Mouse (Mus musculus) retina, postnatal 1 day (tissue): Measurements from ENCODE around the gene Extl1.
"Not testable (repeated sequence)": the region's sequence is repeated elsewhere in the genome, so short reads cannot be mapped to it uniquely, and the experiment has no call there.

Source experiments
- DNase-seq: peaks from one replicate; pipeline ENCODE4 v3.0.0-alpha.2; 2012

The Extl1 gene

DNA sequence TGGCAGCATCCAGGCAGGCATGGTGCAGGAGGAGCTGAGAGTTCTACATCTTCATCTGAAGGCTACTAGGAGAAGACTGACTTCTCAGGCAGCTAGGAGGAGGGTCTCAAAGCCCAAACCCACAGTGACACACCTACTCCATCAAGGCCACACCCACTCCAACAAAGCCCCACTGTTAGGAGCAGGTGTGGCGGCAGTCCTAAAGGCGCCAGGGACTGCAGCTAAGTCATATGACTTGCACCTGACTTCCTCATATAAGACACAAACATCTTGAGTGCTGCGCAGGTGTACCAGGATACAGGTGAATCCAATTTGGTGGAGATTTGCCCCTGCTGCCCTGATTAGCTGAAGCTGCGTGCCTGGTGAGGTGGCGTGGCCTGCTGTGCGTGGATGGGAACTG, at the start of gene Extl1:
TSS of gene Extl1 (minus strand) at position 101 of the 400 bp plus-strand sequence.
- not testable (repeated sequence) for DNase-seq

DNA sequence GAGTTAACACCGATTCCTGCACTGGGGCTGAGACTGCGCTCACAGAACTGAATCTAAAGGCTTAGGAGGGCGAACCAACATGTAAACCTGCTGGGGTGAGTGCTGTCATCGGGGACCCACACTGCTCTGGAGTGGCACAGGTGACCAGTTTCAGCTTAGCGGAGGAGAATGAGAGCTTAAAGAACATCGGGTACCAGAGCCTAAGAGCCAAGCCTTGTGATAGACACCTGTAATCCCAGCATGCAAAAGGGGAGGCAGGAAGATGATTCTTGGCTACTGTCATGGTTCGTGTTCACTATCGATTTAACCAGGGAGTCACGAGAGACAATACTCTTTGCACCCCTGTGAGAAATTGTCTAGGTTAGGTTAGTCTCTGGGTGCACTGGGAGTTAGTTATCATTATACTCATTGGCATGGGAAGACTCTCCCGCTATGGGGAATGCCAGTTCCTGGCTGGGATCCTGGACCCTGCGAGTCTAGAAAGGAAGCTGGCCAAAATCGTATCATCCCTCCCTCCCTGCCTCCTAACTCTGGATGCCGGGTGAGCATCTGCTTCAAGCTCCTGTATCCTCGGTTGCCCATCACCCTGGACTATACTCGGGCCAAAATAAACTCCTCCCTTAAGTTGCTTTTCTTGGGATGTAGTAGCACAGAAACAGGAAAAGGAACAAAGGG, 49.2 kb upstream of the Extl1 start:
- DNase-seq: no peak

DNA sequence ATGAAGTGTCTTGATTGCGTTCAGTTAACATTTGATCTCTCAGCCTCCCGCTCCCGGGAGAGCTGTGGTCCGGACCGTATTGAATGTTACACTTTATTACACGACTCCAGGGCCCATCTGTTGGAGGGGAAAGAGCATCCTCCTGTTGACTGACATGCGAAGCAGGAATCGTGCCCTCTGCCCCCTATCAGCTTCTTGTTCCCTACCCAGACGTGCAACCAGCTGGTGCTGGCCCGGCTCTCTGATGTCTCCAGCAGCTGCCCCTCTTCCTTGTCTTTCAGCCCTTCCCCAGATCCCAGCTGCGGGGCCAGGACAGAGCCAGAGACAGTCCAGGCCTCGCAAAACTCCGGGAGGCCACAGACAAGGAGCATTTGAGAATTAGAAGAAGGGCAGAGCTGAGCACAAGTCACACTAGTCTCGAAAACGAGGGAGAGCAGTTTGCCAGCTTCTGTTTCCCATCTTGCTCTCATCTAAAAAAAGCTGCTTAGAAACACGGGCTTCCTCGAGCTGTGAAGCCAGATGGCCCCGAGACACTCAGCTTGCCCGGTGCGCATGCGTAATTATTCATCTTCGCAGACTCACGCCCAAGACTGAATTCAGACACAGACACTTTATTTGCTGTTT, 46.8 kb upstream of the Extl1 start:
- DNase-seq: peak; percentile 72

- no peak for DNase-seq
These were observed 41.4 kb upstream of the Extl1 start for GRCm38 (mm10) chr4:134425088-134425487.

DNA sequence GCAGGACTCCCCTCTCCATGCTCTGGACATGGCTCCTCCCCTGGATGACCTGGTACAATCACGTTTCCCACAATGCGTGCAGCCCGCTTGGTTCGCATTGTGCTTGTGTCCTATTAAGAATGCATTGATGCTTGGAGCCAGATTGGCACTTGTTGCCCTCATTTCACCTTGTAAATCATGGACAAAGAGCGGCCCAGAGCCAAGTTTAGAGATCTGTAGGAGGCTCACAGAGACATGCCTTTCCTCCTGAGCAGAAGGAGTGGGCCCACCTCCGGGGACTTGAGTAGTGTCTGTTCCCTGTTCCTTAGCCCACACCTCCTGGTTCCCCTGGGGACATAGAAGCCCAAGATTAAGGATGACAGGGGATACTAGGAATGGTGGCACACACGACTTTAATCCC, 40.3 kb upstream of the Extl1 start:
- DNase-seq: no peak

DNA sequence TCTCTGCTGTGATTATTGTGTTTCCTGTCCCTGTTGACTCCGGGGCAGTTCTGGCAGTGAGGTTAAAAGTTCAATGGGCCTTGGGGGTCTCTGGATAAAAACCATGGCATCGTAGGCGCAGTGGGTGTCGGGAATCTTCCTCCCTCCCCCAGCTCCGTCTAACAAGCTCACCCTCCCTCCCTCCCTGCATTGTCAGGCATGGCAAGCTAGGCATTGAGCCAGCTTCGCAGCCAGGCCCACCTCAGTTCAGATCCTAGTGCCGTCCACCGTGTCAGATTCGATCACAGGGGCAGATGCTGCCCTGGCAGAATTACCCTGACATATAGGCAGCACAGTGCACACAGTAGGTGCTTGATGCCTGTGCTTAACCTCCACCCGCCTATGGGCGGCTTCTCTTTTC, 38.3 kb upstream of the Extl1 start:
- no peak for DNase-seq

DNA sequence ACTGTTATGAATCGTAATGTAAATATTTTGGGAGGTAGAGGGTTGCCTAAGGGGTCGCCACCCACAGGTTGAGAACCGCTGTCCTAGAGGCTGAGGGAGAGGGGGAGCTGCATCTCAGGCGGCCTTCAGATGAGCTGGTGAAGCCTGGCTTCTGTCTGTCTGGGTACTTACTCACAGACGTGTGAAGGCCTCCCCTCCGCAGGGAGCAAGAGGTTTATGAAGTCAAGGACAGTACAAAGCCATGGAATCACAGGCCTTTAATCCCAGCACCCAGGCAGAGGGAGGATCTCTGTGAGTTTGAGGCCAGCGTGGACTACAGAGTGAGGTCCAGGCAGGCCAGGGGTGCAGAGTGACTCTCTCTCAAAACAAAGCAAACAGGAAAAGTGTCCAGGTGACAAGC, 33.5 kb upstream of the Extl1 start:
- DNase-seq: no peak

- peak; percentile 59 for DNase-seq
These were observed 33.0 kb upstream of the Extl1 start for GRCm38 (mm10) chr4:134416602-134417001.

DNA sequence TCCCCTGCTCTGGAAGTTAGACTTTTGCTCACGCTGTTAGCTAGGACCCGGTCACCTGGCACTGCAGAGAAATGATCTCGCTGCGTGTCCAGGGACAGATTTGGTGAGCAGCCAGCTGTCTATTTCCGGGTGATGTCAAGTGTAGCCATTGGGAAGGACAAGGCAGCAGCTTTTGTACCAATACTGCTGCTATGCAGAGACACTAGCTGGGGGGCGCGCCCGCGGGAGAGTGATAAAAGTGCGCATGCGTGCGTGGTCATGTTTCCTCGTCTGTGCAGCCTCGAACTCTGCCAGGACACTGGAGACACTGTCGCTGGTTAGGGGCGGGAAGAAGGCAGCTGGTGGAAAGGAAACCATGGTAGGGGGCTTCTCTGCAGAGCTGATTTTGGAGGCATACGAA, 32.5 kb upstream of the Extl1 start:
- no peak for DNase-seq

DNA sequence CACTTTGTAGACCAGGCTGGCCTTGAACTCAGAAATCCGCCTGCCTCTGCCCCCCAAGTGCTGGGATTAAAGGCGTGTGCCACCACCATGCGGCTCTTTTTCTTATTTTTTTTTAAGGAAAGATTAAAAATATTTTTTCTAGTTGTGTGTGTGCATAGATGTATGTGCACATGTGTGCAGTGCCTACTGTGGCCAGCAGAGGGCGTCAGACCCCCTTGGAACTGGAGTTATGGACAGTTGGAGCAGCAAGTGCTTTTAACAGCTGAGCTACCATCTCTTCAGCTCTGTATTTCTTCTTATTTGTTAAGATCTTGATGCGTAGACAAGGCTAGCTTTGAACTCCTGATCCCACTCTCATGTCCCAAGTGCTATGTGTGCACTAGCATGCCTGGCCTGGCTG, 25.6 kb upstream of the Extl1 start:
- DNase-seq: no peak

GRCm38 (mm10) chr4:134403721-134404120, 20.1 kb upstream of the Extl1 start:
- no peak for DNase-seq

DNA sequence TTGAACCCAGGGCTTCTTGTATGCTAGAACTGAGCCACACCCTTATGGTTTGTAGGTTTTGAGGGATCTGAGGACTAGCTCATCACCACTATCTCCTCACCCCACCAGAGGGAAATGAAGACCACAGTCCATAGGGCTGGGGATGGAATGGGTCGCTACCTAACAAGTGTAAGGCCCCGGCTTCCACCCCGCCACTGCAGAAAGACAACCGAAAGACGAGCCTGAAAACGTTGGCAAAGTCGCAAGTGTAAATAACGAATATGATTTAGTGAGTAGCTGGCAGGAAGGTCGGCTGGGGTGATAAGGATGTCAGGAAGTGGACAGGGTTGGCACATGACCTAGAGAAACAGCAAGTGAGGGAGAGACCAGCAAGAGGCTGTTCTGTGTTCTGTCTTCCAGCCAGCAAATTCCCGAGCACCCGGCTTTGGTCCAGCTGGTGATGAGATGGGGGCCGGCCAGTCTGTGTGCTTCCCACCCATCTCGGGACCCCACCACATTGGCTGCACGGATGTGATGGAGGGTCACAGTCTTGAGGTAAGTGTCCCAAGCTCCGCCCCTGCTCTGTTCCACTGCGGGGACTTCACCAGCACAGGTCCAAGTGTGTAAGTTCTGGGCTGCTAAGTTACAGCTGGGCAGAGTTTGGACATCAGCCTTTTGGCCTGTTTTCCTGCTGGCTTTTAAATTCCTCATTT, 19.1 kb upstream of the Extl1 start:
- DNase-seq: no peak

GRCm38 (mm10) chr4:134401856-134402570, 18.4 kb upstream of the Extl1 start:
- no peak for DNase-seq

GRCm38 (mm10) chr4:134401181-134401661, 17.6 kb upstream of the Extl1 start:
- DNase-seq: peak; percentile 85

DNA sequence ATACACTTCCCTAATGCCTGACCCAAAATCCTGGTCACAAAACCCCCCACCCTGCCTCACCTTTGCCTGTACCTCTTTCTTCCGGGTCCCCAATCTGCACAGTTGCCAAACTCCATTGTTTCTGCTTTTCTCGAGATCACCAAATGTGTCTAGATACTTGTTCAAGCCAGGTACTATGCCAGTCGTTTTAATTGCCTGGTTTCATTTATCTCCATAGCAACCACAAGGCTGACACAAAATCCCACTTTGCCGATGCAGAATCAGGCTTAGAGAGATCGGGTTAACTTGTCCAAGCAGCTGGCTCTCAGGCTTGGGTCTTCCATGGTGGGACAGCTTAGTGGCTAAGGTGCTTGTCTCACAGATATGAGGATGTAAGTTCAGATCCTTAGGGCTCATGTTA, 16.6 kb upstream of the Extl1 start:
- DNase-seq: peak; percentile 59

DNA sequence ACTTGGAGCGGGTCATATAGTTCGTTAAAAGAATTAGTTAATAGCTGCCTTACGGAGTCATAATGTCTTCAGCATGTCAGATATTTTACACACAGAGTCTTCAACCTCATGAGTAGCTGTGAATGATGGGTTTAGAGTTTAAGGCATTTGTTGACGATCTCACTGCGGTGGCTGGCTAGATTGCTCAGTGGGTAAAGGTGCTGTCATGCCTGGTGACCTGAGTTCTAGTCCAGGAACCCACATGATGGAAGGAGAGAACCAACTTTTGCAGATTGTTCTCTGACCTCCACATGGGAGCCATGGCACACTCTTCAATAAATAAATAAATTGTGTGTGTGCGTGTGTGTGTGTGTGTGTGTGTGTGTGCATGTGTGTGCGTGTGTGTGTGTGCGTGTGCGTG, 14.1 kb upstream of the Extl1 start:
- no peak for DNase-seq

GRCm38 (mm10) chr4:134397121-134397520, 13.5 kb upstream of the Extl1 start:
- DNase-seq: no peak

GRCm38 (mm10) chr4:134395977-134396825, 12.6 kb upstream of the Extl1 start, which contains the start of gene Pafah2:
Pafah2 (plus strand) TSS chr4:134396320.
- DNase-seq: peak; percentile 100

DNA sequence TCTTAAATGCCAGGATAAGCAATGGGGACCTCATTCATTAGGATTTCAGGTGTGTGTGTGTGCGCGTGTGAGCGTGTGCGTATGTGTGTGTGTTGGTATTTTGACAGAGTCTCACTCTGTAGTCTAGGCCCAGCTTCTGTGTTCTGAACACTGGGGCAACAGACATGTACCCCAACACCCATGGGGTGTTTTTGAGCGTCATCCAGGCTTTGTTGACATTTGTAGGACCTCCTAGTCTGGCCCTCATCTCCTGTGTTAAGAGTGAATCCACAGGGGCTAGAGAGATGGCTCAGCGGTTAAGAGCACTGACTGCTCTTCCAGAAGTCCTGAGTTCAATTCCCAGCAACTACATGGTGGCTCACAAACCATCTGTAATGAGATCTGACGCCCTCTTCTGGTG, 11.5 kb upstream of the Extl1 start:
- DNase-seq: no peak

GRCm38 (mm10) chr4:134393026-134393425, 9.4 kb upstream of the Extl1 start:
- peak; percentile 56 for DNase-seq

GRCm38 (mm10) chr4:134392595-134392994, 8.9 kb upstream of the Extl1 start:
- DNase-seq: peak; percentile 72

- no peak for DNase-seq
These were observed 8.0 kb upstream of the Extl1 start for GRCm38 (mm10) chr4:134391636-134392035.
